Mouse (Mus musculus): ENCODE measurements around the gene Zfp846.
A peak's percentile ranks its signal among the peaks of the same experiment; 100 is the strongest.

The Zfp846 gene

GRCm38 (mm10) chr9:20638552-20638951 lies 57.5 kb downstream of the Zfp846 start:
- DNase-seq (ENCODE audit: low spot score) = no peak

DNA sequence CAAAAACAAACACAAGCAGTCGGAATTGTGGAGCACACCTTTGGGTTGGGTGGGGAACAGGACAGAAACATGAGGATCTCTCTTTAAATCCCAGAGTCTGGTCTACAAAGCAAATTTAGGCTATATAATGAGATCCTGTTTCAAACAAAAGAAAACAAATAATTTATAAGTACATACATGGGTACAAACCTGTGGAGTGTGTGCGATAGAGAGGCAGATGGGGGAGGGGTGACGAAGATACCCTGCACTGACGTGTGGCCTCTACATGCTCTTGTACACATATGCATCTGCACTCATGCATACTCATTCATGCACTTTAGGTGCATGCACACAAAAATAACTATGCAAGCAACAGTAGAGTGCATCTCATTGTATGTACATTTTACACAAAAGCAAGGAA lies 58.4 kb downstream of the Zfp846 start:
- DNase-seq (ENCODE audit: low spot score) = no peak

DNA sequence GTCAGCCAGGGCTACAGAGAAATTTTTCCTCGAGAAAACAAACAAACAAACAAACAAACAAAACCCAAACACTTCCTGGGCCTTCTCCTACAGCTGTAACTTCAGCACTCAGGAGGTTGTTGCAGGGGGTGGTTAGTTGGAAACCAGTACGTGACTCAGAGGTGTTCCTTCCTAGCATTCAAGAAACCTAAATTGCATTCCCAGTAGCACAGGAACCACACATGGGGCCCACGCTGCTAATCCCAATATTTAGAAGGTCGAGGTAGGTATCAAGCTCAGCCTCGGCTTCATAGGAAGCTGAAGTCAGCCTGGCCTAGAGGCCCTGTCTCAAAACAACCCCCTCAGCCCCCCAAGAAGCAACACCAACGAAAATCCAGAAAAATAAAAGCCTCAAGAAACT lies 60.4 kb downstream of the Zfp846 start:
- DNase-seq (ENCODE audit: low spot score) = no peak

- peak; percentile 69 for DNase-seq (ENCODE audit: low spot score)
Measured at GRCm38 (mm10) chr9:20642101-20642895, 61.2 kb downstream of the Zfp846 start, which contains the start of gene Ubl5. Gene Ubl5, plus strand, starts transcription at chr9:20642878.

- DNase-seq (ENCODE audit: low spot score) = peak; percentile 92
Measured at GRCm38 (mm10) chr9:20642896-20643466, 61.9 kb downstream of the Zfp846 start.

DNA sequence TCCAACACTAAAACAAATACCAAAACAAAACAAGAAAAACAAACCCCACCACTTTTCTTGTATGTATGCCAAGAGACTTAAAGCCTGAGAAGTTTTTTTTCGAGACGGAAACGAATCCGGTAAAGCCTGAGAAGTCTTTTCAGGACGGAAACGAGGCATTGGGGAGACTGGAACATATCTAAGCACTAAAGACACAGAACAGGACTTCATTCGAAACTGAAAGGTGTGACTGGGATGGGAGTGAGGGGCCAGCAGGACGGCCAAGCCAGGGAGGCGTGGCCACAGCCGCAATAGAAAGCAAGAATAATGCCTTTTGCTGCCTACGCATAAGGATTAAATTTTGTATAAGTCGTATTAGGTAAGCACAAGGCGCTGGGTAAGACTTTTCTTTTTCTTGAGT lies 62.7 kb downstream of the Zfp846 start:
- no peak for DNase-seq (ENCODE audit: low spot score)

DNA sequence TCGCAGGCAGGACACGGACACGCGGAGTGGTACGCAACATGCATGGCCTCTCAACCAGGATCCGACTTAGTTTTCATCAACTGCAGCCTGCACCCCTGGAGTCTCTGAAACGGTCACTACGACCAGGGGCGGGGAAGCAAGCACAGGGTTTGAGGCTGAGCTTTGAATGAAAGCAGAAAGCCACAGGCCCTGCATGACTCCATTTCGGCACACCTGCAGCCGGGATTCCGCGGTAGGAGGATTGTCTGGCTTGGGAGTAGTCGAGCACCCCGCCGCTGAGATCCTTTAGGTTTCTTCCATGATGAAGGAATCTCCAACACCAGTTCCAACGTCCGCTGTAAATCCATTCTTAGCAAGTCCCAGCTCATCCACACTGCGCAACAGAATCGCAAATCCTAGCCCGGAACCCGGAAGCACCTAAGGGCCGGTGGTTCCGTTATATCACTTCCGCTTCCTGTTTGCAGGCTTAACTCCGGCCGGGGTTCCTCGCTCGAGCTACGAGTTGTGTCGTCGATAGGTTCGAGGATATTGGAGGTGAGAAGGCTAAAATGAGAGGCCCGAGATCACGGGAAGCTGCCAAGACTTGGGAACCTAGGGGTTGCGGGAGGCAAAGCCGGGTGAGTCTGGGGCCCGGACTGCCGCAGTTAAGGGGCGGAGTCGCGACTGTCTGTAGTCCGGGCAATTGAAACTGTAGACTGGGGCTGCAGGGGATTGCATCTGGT lies 63.4 kb downstream of the Zfp846 start, which contains the start of gene Fbxl12:
TSS of gene Fbxl12 (minus strand) at position 408 of the 722 bp plus-strand sequence.
- peak; percentile 84 for DNase-seq (ENCODE audit: low spot score)

DNA sequence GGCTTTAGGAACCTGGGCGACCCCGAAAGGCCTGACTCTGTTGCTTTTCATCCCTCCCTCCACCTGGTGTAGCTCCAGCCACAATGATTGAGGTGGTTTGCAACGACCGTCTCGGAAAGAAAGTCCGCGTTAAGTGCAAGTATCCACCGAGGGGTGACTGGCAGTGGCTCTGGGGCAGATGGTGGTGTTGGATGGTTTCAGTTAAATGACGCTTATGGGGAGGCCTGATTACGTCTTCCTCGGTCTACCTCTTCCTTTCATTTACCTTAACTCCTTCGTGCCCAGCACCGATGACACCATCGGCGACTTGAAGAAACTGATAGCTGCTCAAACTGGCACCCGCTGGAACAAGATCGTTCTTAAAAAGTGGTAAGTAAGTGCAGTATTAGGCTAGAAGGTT lies 64.0 kb downstream of the Zfp846 start:
- no peak for DNase-seq (ENCODE audit: low spot score)

DNA sequence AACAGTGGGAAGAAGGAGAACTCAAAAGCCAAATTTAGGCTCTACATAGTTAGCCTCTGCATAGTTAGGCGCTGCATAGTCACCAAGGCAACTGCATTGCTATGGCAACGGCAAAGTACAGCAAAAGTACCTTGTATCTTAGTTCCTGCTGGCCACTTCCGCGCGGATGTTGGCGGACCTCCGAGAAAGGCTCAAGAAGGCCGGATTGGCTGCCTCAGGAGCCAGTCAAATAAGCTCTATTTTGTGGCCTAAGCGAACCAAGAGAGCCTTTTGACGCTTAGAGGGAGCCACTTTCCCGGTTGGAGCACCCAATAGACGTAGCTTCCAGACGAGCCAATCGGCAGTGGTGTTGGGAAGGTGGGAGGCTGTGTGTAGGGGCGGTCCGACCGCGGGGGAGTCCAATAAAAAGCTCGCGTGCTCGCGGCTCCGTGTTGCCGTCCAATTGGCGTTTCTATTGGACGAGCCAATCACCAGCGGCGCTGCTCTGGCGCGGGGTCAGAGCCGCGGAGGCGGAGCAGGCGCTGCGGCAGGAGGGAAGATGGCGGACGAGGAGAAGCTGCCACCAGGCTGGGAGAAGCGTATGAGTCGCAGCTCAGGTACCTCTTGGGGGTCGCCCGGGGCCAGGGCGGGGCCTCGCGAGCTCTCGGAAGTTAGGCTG lies 70.6 kb downstream of the Zfp846 start, which contains the start of gene Pin1:
TSS of gene Pin1 (plus strand) at position 494 of the 658 bp plus-strand sequence.
- DNase-seq (ENCODE audit: low spot score) = peak; percentile 100

- no peak for DNase-seq (ENCODE audit: low spot score)
Measured at GRCm38 (mm10) chr9:20652260-20652658, 71.2 kb downstream of the Zfp846 start.

DNA sequence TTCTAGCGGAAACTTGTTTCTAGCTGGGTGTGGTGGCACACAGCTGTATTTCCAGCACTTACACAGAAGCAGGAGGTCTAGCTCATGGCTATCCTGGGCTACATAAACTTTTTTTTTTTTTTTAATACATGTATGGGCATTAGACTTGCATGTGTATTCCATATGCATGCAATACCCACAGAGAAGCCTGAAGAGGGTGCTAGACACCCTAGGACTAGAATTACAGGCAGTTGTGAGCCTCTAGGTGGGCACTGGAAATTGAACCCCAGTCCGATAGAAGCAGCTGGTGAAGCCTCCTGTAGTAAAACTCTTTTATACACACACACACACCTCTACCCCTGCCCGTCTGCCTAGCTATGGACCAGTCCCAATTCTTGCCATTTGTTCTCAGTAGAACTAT lies 72.8 kb downstream of the Zfp846 start:
- DNase-seq (ENCODE audit: low spot score) = no peak

Measured in lung, postnatal 25 days (tissue).